Mouse (Mus musculus) heart, embryonic 14.5 days (tissue): ENCODE measurements around the gene Lemd1. TPM values are rescaled to one million over a fixed set of nuclear protein-coding genes. Genes with fewer than 3 reads are reported as not detected.
A peak's percentile ranks its signal among the peaks of the same experiment; 100 is the strongest.

Experiments
- ATAC-seq: fragments of 200-750 bp; cut with Nextera tagmentation; 2 replicates; pipeline ENCODE4 v1.8.0; 2017; ENCODE audit warnings: low read depth, moderate TSS enrichment; ENCODE audit not compliant: insufficient number of reproducible peaks, insufficient read depth, low FRiP score
- H3K27ac ChIP-seq, 2 experiments: fragments of 200-500 bp in 1 of 2; fragments of 300-500 bp in 1 of 2; sonication (generic) in 1 of 2; replicated peaks in 1 of 2; 2 replicates each; pipeline ENCODE4 v1.5.1; 2012 to 2014; ENCODE audit warnings: low read depth in 2 of 2, low read length in 2 of 2, control low read depth in 1 of 2, mild to moderate bottlenecking in 1 of 2, mixed read lengths in 1 of 2; ENCODE audit not compliant: control insufficient read depth in 1 of 2, insufficient read depth in 1 of 2
- H3K27me3 ChIP-seq: fragments of 300-500 bp; sonication (generic); 2 replicates; pipeline ENCODE4 v1.6.1; 2014; ENCODE audit warnings: mild to moderate bottlenecking, low read length, control low read depth; ENCODE audit not compliant: control insufficient read depth, insufficient read depth
- H3K36me3 ChIP-seq: fragments of 300-500 bp; sonication (generic); 2 replicates; pipeline ENCODE4 v1.6.1; 2014; ENCODE audit warnings: mild to moderate bottlenecking, control low read depth, low read length, mixed read lengths; ENCODE audit not compliant: control insufficient read depth, insufficient read depth
- H3K4me1 ChIP-seq, 2 experiments: fragments of 200-500 bp in 1 of 2; fragments of 300-500 bp in 1 of 2; sonication (generic) in 1 of 2; 2 replicates each; pipeline ENCODE4 v1.6.1; 2012 to 2014; ENCODE audit warnings: low read length in 2 of 2, control low read depth in 1 of 2, mixed read lengths in 1 of 2; ENCODE audit not compliant: control insufficient read depth in 2 of 2, insufficient read depth in 2 of 2
- H3K4me2 ChIP-seq: fragments of 300-500 bp; sonication (generic); 2 replicates; pipeline ENCODE4 v1.6.1; 2014; ENCODE audit warnings: mild to moderate bottlenecking, low read length
- H3K4me3 ChIP-seq, 2 experiments: fragments of 200-500 bp in 1 of 2; fragments of 300-500 bp in 1 of 2; sonication (generic) in 1 of 2; 2 replicates each; pipeline ENCODE4 v1.5.1; 2012 to 2014; ENCODE audit warnings: low read length in 2 of 2, mild to moderate bottlenecking in 2 of 2, control low read depth in 1 of 2, low read depth in 1 of 2, moderate library complexity in 1 of 2; ENCODE audit not compliant: control insufficient read depth in 1 of 2, insufficient read depth in 1 of 2
- H3K9ac ChIP-seq: fragments of 300-500 bp; sonication (generic); 2 replicates; pipeline ENCODE4 v1.6.1; 2014; ENCODE audit warnings: mild to moderate bottlenecking, low read length
- H3K9me3 ChIP-seq: fragments of 300-500 bp; sonication (generic); 2 replicates; pipeline ENCODE4 v1.6.1; 2016; ENCODE audit warnings: low read length, control low read depth; ENCODE audit not compliant: control insufficient read depth
- WGBS: fragments of 180-500 bp; shearing (Covaris S2); extraction: QIAGEN DNeasy Blood & Tissue Kit; methylation state at CpG from one replicate; pipeline ENCODE4 v1.1.7; 2014; 5-methylcytosine and 5-hydroxymethylcytosine counted together
- polyA plus RNA-seq: library from polyadenylated mRNA; unstranded; fragments of >200 nt; fragmentation: Nextera tagmentation; extraction: Ambion mirVana; gene quantifications from 2 replicates; pipeline ENCODE4 v1.2.1, GENCODE M21; 2014

The Lemd1 gene
- polyA plus RNA-seq, 1 experiment from 2014 or later: not detected

DNA sequence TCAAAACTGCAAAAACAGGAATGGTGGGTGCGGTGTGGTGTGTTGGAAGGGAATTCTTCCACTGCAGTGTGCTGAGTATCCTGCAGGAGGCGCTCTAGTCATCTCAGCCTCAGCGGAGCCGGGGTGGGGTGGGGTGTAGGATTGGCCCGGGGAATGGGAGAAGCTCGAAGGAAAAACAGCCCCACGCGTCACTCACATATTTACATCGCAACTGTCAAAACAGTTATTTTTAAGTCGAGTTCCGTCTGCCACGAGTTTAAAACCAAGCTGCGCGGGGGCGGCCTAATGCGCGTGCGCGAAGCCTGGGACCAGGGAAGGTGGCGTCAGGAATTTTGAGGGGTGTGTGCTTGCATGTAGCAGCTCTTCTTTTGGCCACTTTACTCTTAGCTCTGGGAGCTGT, 21.0 kb downstream of the Lemd1 start:
- peak overlapping the region; percentile 6 to 23; a peak in 3 of 4 replicates for H3K4me3 ChIP-seq
- no peak for ATAC-seq
- peak overlapping the region; percentile 45 for H3K4me2 ChIP-seq
- WGBS: 5% methylated on average over 20 of the region's 20 CpGs
- no peaks in the 10 kb centered on the region for H3K9me3 ChIP-seq
- no peak overlapping the region for H3K27ac ChIP-seq
- H3K27me3 ChIP-seq: peaks cover 24% of the 10 kb centered on the region
- no peak overlapping the region for H3K9ac ChIP-seq
- H3K36me3 ChIP-seq: no peaks in the 10 kb centered on the region
- H3K4me1 ChIP-seq: peaks cover 5 to 10% of the 10 kb centered on the region in 2 experiments; a peak in 3 of 4 replicates

GRCm38 (mm10) chr1:132213076-132213475, 21.8 kb downstream of the Lemd1 start:
- Histone ChIP-seq H3K27me3 (peaks cover 24% of the 10 kb centered on the region), H3K4me1 (peaks cover 2 to 8% of the 10 kb centered on the region in 2 experiments; a peak in 3 of 4 replicates), H3K4me2 (no peak overlapping the region), H3K9ac (no peak overlapping the region), H3K9me3 (no peaks in the 10 kb centered on the region), H3K36me3 (no peaks in the 10 kb centered on the region), H3K27ac (no peak overlapping the region), H3K4me3 (no peak overlapping the region)
- ATAC-seq: no peak
- 40% methylated on average over 6 of the region's 6 CpGs for WGBS

GRCm38 (mm10) chr1:132216276-132216675, 25.0 kb downstream of the Lemd1 start:
- no peaks in the 10 kb centered on the region for H3K9me3 ChIP-seq
- H3K4me2 ChIP-seq: no peak overlapping the region
- H3K4me1 ChIP-seq: peaks cover 2 to 3% of the 10 kb centered on the region in 2 experiments; a peak in 2 of 4 replicates
- WGBS: 62% methylated on average over 3 of the region's 3 CpGs
- no peak for ATAC-seq
- no peak overlapping the region for H3K9ac ChIP-seq
- no peak overlapping the region for H3K27ac ChIP-seq
- H3K36me3 ChIP-seq: no peaks in the 10 kb centered on the region
- no peak overlapping the region for H3K4me3 ChIP-seq
- peaks cover 17% of the 10 kb centered on the region; the same call in 1 of the 2 replicates for H3K27me3 ChIP-seq

DNA sequence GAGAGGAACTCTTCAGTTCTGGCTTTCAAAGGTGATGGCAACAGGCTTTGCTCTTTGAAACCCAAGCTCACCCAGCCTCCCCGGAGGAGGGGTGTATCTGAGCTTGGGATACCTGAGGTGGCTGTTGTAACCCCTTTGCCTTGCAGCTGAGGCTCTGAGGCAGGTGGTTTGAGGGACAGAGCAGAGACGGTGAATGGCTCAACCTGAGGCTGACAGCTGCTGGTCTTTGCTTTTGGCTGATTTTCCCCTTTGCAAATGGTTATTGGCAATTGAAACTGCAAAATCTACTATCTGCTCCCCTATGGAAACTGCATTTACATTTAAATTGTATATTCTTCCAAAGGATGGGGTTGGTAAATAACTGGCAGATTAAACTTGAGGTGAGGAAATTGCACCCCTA, 30.4 kb downstream of the Lemd1 start:
- H3K4me3 ChIP-seq: no peak overlapping the region
- H3K4me2 ChIP-seq: no peak overlapping the region
- H3K4me1 ChIP-seq: no peaks in the 10 kb centered on the region; a peak in 1 of 4 replicates
- H3K27ac ChIP-seq: no peak overlapping the region
- WGBS: 36% methylated on average over 2 of the region's 2 CpGs
- no peaks in the 10 kb centered on the region for H3K9me3 ChIP-seq
- ATAC-seq: no peak
- H3K27me3 ChIP-seq: peaks cover 17% of the 10 kb centered on the region; the same call in 1 of the 2 replicates
- no peak overlapping the region for H3K9ac ChIP-seq
- H3K36me3 ChIP-seq: no peaks in the 10 kb centered on the region

DNA sequence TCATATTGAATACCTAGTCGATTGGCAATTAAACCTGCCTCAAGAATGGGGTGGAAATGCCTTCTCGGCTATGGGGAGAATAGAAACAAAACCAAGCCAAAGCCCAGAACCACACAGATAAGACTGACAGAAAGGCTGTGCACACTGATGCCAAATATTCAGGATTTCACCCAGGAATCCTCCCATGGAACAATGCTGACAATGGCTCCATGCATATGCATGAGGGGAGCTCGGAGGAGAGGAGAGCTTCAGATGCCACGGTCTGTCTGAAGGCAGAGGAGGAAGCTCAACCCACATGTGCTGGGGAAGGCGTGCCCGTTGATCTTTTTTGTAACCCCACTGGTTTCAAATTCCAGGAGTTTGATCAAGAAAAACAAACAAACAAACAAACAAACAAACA, 30.9 kb downstream of the Lemd1 start:
- H3K9ac ChIP-seq: no peak overlapping the region
- peaks cover 17% of the 10 kb centered on the region; the same call in 1 of the 2 replicates for H3K27me3 ChIP-seq
- H3K4me2 ChIP-seq: no peak overlapping the region
- no peak overlapping the region for H3K27ac ChIP-seq
- H3K4me3 ChIP-seq: no peak overlapping the region
- ATAC-seq: no peak
- H3K4me1 ChIP-seq: no peaks in the 10 kb centered on the region; a peak in 1 of 4 replicates
- 40% methylated on average over 6 of the region's 6 CpGs for whole genome bisulfite sequencing
- H3K9me3 ChIP-seq: no peaks in the 10 kb centered on the region
- H3K36me3 ChIP-seq: no peaks in the 10 kb centered on the region

- 74% methylated on average over 12 of the region's 13 CpGs for WGBS
- Histone ChIP-seq H3K9ac (no peak overlapping the region), H3K36me3 (no peaks in the 10 kb centered on the region), H3K27ac (no peak overlapping the region), H3K4me3 (no peak overlapping the region), H3K27me3 (peaks cover 6% of the 10 kb centered on the region; the same call in 1 of the 2 replicates), H3K9me3 (no peaks in the 10 kb centered on the region), H3K4me2 (no peak overlapping the region), H3K4me1 (no peaks in the 10 kb centered on the region)
- ATAC-seq: no peak
Observed at GRCm38 (mm10) chr1:132226297-132227080, 35.3 kb downstream of the Lemd1 start.

GRCm38 (mm10) chr1:132229667-132230066, 38.4 kb downstream of the Lemd1 start, which contains the start of gene Gm10188:
Gm10188 (minus strand) TSS chr1:132229767.
- 82% methylated on average over 3 of the region's 3 CpGs for WGBS
- no peaks in the 10 kb centered on the region for H3K36me3 ChIP-seq
- H3K4me1 ChIP-seq: no peaks in the 10 kb centered on the region
- H3K9ac ChIP-seq: no peak within 1 kb of the TSS
- no peak within 1 kb of the TSS for H3K4me2 ChIP-seq
- no peak for ATAC-seq
- H3K4me3 ChIP-seq: no peak within 1 kb of the TSS
- no peak within 1 kb of the TSS for H3K27ac ChIP-seq
- H3K27me3 ChIP-seq: peaks cover 16% of the 10 kb centered on the region; the same call in 1 of the 2 replicates
- H3K9me3 ChIP-seq: no peaks in the 10 kb centered on the region
